Mouse (Mus musculus) ovary, postnatal 10 days (tissue): Measurements from ENCODE around the gene Ly6g6e.

ENCODE experiments used
- DNase-seq: peaks from one replicate; pipeline ENCODE4 v3.0.0; 2022; ENCODE audit warnings: low spot score

The Ly6g6e gene

GRCm38 (mm10) chr17:35077285-35077684, 583 bp downstream of the Ly6g6e start:
- DNase-seq: no peak

DNA sequence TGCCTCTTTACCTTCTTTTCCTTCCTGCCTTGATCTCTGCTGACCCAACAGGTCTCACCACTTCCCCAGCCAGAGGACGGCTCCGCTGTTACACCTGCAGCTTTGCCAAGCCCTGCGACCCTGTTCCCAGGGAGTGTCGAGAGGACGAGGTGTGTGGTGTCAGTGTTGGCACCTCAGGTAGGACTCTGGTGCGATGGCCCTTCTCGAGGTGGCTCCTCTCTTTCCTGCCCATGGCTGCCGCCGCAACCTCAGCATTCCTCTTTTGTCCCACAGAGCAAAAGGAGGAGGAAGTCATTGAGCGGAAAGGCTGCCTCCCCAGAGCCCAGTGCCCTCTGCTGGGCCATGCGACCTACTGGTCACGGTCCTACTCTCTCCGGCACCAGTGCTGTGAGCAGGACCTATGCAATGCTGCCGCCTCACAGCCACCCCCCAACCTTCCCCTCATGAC, 1.1 kb downstream of the Ly6g6e start, which contains the start of gene Ly6g6d:
TSS of gene Ly6g6d (minus strand) at position 280 of the 448 bp plus-strand sequence.
- no peak for DNase-seq

DNA sequence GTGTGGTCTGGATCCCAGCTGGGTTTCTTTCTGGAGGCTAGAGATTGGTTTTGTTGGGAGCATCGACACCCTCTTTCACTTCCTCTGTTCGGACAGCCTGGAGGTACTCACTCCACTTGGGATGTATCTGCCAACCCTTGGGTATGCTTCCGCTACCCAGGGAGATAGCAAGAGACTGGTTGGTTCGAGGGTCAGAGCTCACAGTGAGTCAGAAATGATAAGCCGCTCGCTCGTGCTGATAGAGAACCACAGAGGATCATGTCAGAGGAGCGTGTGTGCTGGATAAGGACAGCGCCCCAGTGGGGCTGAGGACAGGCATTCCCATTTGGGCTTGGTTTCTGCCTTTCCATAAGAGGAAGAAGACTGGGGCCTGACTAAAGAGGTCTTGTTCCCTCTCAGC, 3.1 kb downstream of the Ly6g6e start:
- no peak for DNase-seq

- no peak for DNase-seq
Observed at GRCm38 (mm10) chr17:35080248-35080647, 3.5 kb downstream of the Ly6g6e start.

DNA sequence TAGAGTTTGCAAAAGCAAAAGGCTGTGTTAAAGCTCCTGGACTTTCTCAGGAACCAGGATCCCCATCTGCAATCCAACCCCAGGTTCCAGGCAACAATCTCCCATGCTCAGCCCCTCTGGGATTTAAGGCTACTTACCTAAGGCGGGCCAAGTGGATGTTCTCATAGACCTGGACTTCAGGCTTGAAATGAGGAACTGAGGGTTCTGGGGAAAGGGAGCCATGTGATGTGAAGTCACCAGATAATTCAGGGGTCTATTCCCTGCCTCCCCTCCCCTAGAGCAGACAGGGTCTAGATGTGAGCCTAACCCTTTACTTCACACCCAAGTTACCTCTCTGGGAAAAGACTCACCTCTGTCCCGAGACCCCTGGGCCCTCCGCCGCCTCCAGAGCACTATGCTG, 4.0 kb downstream of the Ly6g6e start:
- DNase-seq: no peak

- no peak for DNase-seq
Observed at GRCm38 (mm10) chr17:35082841-35083576, 6.3 kb downstream of the Ly6g6e start.

GRCm38 (mm10) chr17:35083929-35084497, 7.3 kb downstream of the Ly6g6e start:
- DNase-seq: no peak

DNA sequence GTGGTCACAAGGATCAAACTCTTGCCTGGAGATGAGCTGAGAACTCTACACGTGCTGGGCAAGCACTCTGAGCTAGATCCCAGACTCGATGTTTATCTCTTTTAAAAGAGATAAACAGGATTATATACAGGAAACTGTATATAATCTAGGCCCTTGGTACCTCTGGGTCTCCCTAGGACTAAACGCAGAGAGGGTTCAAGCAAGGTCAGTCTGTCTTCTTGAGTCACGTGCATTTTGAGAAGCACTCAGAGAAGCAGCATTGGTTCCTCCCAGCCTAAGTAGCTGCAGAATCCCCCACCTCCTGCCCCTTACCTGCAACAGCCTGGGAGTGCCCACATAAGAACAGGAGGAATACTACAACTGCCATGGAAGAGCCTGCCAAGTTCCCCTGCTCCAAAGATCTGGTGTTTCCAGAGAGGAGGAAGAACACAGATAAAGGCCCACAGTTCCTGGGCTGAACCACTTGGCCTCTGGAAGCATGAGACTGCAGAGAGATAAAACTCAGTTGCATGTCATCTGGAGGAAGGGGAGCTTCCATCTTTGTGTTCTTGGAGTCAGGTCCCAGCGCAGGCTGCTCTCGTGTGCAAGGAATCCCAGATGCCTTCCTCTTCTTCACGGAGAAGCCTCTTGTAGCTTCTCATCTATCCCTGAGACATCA, 8.6 kb downstream of the Ly6g6e start, which contains the start of gene Ly6g6f:
TSS of gene Ly6g6f (minus strand) at position 403 of the 658 bp plus-strand sequence.
- DNase-seq: no peak

DNA sequence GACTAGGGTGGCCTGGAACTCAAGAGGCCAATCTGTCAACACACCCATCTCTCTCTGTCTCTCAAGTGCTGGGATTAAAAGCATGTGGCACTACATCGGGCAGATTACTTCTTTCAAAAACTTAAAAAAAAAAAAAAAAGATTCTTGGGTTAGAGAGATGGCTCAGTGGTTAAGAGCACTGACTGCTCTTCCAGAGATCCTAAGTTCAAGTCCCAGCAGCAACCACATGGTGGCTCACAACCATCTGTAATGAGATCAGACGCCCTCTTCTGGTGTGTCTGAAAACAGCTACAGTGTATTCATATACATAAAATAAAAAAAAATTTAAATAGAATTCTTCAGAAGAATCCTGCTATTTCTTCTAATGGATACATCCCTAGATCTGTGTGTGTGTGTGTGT, 11.4 kb downstream of the Ly6g6e start:
- DNase-seq: no peak

- DNase-seq: peak; percentile 93
Observed at GRCm38 (mm10) chr17:35088825-35089644, 12.3 kb downstream of the Ly6g6e start, which contains the start of gene Abhd16a. Gene Abhd16a (plus strand): TSS chr17:35089263.

DNA sequence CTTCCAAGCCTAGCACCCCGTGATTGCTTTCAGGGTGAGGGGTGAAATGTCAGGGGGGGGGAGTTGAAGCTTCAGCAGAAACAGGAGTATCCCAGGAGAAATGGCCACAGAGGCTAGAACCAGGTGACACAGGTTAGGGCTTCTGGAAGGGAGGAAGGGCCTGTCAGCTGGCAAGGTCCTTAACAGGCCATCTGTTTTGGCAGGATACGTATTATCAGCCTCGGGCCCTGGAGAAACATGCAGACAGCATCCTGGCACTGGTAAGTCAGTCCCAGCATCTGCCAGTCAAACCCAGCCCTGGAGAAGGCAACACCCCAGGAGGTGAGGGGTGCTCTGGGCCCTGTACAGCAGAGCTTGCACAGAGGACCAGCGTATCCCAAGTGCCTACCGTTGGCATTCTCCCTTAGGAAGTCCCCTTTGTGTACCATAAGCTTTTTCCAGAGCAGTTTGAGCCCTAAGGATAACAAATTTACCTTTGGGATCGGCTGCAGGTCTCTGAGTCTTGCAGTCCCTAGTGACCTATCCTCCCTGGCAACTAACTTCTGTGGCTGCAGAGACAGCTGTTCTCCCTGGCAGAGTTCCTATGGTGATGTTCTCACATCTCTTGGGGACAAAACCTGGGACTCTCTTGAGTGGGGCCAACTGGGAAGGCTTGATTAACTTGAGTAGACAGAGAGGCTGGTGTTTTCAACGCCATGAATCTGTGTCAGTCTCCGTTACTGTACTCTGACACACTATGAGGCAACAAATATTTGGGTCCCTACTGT, 13.6 kb downstream of the Ly6g6e start:
- DNase-seq: no peak

DNA sequence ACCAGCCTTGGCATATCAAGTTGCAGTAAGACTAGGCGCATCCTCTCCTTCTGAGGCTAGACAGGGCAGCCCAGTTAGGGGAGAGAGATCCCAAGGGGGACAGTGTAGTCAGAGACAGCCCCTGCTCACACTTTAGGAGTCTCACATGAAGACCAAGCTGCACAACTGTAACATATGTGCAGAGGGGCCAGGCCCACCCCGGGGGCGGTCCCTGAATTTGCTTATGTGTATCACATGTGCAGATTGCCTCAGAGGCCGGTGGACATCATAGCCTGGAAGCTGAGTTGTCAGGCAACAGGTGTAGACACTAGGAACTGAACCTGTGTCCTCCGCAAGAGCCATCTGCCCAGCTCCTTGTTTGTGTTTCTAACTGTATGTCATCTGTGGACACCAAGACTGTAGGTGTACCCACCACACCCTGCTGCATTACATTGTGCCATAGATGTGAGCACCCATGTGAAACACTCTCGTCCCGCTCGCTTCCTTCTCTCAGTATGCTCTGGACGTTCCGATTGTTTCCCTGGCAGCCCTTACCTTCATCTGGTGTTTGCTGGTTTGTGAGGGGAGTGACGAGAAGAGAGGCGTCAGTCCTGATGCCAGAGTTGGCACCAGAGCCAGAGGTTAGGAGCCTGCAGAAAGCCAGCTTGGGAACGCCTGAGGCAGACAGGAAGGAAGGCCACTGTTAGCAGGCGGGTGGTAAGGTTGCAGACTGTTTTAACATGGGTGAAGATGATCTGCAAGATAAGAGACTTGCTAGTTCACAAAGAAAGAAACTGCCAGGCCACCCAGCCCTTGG, 15.9 kb downstream of the Ly6g6e start:
- DNase-seq: no peak

DNA sequence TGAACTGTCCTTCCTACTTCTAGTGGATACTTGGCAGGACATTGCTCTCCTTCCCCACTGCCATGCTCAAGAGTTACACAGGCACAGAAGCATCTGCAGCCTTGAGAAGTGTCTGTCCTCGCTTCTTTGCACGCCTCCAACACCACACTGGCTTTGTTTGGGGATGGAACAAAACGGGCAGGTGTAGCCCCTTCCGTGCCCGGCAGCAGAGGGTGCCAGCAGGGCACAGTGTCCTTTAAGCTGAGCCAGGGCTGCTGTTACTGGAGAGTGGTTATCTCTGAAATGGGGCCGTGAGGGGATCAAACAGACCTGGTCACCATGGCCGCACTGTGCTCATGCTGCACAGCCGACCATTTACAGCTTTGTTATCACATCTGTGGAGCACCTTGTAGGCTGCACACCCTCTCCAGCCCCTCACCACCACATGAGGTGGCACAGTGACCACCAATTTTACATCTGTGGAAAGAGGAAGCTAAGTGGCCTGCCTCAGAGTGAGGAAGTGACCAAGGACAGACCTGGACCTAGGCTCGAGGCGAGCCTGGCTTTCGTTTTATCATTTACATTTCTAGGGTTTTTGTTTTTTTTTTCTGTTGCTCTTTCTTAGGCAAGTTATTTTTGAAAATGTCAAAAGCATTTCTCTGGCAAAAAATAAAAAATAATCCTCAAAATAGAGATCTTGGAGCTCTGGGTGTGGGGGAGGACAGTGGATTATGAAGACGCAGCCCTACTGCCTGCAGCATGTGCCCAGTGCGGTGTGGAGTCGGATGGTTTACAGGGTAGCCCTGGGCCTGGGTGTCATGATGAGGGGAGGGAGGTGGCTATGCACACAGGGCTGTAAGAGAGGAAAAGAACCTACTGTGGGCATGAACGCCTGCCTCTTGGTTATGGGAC, 18.0 kb downstream of the Ly6g6e start:
- DNase-seq: no peak

GRCm38 (mm10) chr17:35096597-35096996, 19.9 kb downstream of the Ly6g6e start:
- no peak for DNase-seq

DNA sequence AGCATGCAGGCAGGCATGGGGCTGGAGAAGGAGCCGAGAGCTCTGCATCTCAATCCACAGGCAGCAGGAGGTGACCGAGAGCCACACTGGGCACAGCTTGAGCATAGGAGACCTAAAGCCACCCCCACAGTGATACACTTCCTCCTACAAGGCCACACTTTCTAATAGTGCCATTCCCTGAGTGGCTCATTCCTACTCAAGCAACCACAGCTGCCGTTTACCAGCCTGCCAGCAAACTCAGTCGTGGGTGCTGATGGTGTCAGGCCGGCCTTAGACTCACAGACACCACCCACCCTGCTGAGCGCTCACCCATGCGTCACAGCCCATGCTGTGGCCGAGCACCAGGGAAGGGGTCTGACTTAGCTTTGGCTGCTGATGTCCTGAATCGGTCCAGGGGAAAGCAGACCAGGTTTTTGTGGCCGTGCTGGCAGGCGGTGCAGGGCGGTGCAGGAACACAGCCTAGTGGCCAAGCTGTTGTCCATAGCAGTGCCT, 20.5 kb downstream of the Ly6g6e start:
- DNase-seq: no peak

- no peak for DNase-seq
Observed at GRCm38 (mm10) chr17:35100196-35100765, 23.6 kb downstream of the Ly6g6e start.

- no peak for DNase-seq
Observed at GRCm38 (mm10) chr17:35101161-35101560, 24.5 kb downstream of the Ly6g6e start.

GRCm38 (mm10) chr17:35102299-35102698, 25.6 kb downstream of the Ly6g6e start:
- DNase-seq: no peak

DNA sequence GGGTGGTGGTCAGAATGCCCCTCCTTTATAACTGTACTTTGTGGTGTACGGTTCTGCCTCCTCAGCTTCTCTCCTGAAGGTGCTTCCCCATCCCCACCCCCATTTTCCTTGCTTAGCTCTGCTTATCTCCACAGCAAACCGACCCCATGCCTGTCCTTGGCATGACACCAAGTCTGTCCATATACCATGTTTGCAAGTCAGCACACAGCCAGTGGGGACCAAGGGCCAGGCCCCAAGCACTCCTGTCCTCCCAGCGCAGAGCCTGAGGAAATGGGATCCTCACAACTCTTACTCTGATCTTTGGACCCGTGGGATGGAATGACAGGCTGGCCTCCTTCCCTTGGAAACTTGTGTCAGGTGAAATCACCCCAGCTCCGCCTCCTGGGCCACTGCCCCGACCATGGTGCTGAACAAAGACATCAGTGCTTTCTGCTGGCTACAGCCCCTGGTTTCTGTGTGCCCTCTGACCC, 26.6 kb downstream of the Ly6g6e start:
- DNase-seq: no peak
